Mouse (Mus musculus): ENCODE results near the gene Nadk.

DNA sequence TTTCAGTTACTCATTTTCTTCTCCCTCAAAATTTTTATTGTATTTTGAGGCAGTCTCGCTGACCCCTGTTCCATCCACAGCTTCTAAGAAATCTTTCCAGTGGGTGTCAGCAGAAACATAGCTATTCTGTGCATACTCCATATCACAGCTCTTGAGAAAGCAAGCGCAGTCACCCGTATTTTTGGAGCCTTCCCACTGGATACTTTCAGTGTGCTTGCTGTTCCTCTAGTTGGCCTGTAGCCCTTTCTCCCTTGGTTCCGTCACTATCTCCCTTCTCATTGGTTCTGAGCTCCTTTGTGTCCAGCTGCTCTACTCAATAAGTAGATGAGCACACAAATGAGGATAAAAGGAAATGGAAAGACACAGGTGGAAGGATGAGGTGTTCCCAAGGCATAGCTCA lies 11.1 kb upstream of the Nadk start:
- no peak for TF ChIP-seq POLR2A (IDR thresholded peaks at IDR 0.05; ENCODE audit: insufficient read length, low read depth)
- TF ChIP-seq MAX (IDR thresholded peaks at IDR 0.05; ENCODE audit: low read depth): no peak
- no peak for TF ChIP-seq MYOD1 (IDR thresholded peaks at IDR 0.05; ENCODE audit: control insufficient read depth in 1 of 3, insufficient read length in 2 of 3, low read depth in 2 of 3)
- TF ChIP-seq SRF (IDR thresholded peaks at IDR 0.05; ENCODE audit: control insufficient read depth, insufficient read length, low read depth): no peak
